Mouse (Mus musculus): Measurements from ENCODE around the gene Mdm1. TPM values are rescaled to one million over a fixed set of nuclear protein-coding genes. Genes with fewer than 3 reads are reported as not detected.

Gene Mdm1
- polyA plus RNA-seq, 1 experiment from 2014 or later: 32.7 TPM

DNA sequence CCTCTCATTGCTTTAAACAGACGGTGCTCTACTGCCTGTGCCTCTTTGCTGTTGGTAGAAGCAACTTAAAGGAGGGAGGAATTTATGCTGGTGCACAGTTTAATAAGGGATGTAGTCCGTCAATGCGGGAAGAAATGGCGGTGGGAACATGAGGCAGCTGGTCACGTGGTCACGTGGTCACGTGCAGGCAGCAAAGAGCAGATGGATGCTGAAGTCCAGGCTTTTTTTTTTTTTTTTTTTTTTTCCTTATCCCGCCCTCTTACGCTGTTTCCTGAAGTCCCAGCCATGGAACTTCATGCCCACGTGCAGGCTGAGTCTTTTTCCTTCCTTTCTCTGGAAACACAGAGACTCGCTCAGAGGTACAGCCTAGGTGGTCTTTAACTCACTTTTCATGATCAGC lies 3.1 kb upstream of the Mdm1 start:
- H3K9ac ChIP-seq (replicated peaks; ENCODE audit: low read depth, low read length): no peak overlapping the region
- no peaks in the 10 kb centered on the region for H3K9me3 ChIP-seq (ENCODE audit: control insufficient read depth, low read length)
- H3K27ac ChIP-seq (ENCODE audit: low read length): no peak overlapping the region
- 91% methylated on average over 11 of the region's 11 CpGs for WGBS
- H3K4me3 ChIP-seq (replicated peaks; ENCODE audit: low read length): no peak overlapping the region
- H3K4me1 ChIP-seq (replicated peaks; ENCODE audit: control insufficient read depth, insufficient read depth, low read length): peaks cover 4% of the 10 kb centered on the region
- no peaks in the 10 kb centered on the region for H3K36me3 ChIP-seq (ENCODE audit: control insufficient read depth, insufficient read depth)
- H3K27me3 ChIP-seq (replicated peaks; ENCODE audit: control insufficient read depth, insufficient read depth, low read length): no peaks in the 10 kb centered on the region
- no peak overlapping the region for H3K4me2 ChIP-seq (ENCODE audit: low read length)
- ATAC-seq: no peak

DNA sequence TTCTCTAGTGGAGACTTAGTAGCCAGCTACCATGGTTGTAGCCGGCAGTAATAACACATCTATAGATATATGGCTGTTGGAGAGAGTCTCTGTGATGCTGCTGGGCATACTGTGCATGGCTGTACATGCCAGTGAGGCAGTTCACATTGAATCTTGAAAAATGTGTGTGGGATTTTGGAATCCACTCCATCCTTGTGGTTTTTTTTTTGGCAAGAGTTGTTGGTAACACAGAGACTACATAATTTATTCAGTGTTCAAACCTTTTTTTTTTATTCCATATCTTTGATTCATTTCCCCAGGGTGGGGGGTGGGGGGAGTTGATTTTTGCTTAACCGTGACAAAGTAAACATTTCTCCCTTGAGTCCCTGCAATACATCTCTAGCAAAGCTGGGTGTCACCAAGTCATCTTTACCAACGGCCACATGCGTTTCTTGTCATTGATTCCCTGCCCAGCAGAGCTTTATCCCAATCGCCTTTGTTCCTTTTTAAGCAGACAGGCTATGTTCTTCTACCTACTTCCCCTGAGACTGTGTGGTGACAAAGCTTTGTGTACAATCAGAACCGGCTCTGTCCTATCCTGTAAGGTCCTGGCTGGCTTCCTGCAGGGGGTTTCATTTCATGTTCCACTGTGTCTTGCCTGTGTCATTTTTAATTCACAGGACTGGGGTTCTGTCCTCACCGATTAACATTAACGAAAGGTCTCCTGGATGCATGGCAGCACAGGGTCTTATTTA lies 1.6 kb upstream of the Mdm1 start:
- Histone ChIP-seq H3K9me3 (ENCODE audit: control insufficient read depth, low read length) (no peaks in the 10 kb centered on the region), H3K27ac (ENCODE audit: low read length) (no peak overlapping the region), H3K9ac (replicated peaks; ENCODE audit: low read depth, low read length) (no peak overlapping the region), H3K4me3 (replicated peaks; ENCODE audit: low read length) (no peak overlapping the region), H3K36me3 (ENCODE audit: control insufficient read depth, insufficient read depth) (no peaks in the 10 kb centered on the region), H3K4me1 (replicated peaks; ENCODE audit: control insufficient read depth, insufficient read depth, low read length) (peaks cover 4% of the 10 kb centered on the region), H3K27me3 (replicated peaks; ENCODE audit: control insufficient read depth, insufficient read depth, low read length) (no peaks in the 10 kb centered on the region), H3K4me2 (ENCODE audit: low read length) (no peak overlapping the region)
- no peak for ATAC-seq
- WGBS: 75% methylated on average over 8 of the region's 8 CpGs

DNA sequence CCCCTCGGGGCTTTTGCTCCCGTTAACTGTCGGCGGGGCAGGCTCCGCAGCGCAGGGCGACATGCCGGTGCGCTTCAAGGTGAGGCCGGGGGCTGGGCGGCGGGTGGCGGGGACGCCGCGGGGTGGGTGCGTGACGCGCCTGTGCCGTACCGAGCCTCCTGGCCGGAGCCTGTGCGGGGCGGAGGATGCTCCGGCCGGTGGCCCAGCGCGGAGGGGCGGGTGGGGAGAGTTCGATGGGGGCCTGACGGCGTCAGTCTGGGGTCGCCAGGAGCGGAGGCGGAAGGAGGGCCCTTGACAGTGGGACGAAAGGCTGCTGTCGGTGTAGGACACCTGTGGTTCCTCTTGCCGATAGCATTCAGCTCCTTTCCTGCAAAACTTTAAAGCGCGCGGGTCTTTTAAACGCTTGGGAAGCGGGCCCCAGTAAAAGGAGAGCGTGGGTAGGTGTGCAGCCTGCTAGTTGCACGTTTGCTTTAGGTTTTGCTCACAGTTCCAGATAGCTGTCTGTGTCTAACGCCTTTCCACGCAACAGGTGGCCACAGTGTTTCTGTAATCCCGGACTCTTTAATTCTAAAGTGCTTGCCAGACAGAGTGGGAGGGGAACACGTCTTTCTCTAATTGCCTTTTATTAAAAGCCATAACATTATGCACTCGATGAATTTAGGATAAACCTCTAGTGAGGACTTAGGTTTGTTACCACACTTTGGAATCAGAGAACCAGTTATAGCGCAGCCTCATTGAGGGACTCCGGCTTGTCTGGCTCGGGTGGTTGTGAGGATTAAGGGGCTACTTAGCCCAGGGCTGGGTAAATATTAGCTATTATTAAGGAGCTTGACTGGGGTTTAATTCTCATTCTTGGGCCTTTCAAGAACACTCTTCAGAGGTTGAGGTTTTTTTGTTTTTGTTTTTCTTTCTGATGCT lies 532 bp downstream of the Mdm1 start:
- H3K36me3 ChIP-seq (ENCODE audit: control insufficient read depth, insufficient read depth): no peaks in the 10 kb centered on the region
- H3K4me1 ChIP-seq (replicated peaks; ENCODE audit: control insufficient read depth, insufficient read depth, low read length): peaks cover 4% of the 10 kb centered on the region
- peak overlapping the region; percentile 70 for H3K9ac ChIP-seq (replicated peaks; ENCODE audit: low read depth, low read length)
- peak; percentile 69 for ATAC-seq
- no peaks in the 10 kb centered on the region for H3K27me3 ChIP-seq (replicated peaks; ENCODE audit: control insufficient read depth, insufficient read depth, low read length)
- H3K9me3 ChIP-seq (ENCODE audit: control insufficient read depth, low read length): no peaks in the 10 kb centered on the region
- peak overlapping the region; percentile 81 for H3K4me3 ChIP-seq (replicated peaks; ENCODE audit: low read length)
- peak overlapping the region; percentile 67 for H3K4me2 ChIP-seq (ENCODE audit: low read length)
- under 1% methylated on average over 52 of the region's 53 CpGs for WGBS
- H3K27ac ChIP-seq (ENCODE audit: low read length): 0 out of 2 replicates have a peak overlapping the region, but pooled peaks have one; percentile 26

DNA sequence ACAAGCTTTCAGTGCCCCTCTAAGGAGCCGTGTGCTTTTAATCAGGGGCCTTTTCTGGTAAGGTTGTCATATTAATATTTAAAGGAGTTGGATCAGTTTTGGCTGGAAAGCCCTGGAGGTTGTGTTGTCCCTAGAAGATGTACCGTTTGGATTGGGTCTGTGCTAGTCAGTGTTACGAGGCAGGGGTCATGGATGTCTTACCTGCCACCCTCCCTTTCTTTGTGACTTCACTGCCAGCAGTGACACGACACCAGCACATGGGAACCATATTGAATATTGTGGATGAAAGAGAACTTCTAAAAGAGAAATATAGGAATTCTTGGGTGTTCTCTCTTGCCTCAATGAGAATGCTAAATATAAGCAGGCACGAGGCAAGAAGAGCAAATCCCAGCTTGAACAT lies 7.8 kb downstream of the Mdm1 start:
- 80% methylated on average over 5 of the region's 5 CpGs for WGBS
- ATAC-seq: no peak
- H3K4me3 ChIP-seq (replicated peaks; ENCODE audit: low read length): no peak overlapping the region
- H3K9ac ChIP-seq (replicated peaks; ENCODE audit: low read depth, low read length): no peak overlapping the region
- H3K9me3 ChIP-seq (ENCODE audit: control insufficient read depth, low read length): no peaks in the 10 kb centered on the region
- no peaks in the 10 kb centered on the region for H3K4me1 ChIP-seq (replicated peaks; ENCODE audit: control insufficient read depth, insufficient read depth, low read length)
- H3K27ac ChIP-seq (ENCODE audit: low read length): no peak overlapping the region
- H3K27me3 ChIP-seq (replicated peaks; ENCODE audit: control insufficient read depth, insufficient read depth, low read length): no peaks in the 10 kb centered on the region
- H3K36me3 ChIP-seq (ENCODE audit: control insufficient read depth, insufficient read depth): no peaks in the 10 kb centered on the region
- no peak overlapping the region for H3K4me2 ChIP-seq (ENCODE audit: low read length)

DNA sequence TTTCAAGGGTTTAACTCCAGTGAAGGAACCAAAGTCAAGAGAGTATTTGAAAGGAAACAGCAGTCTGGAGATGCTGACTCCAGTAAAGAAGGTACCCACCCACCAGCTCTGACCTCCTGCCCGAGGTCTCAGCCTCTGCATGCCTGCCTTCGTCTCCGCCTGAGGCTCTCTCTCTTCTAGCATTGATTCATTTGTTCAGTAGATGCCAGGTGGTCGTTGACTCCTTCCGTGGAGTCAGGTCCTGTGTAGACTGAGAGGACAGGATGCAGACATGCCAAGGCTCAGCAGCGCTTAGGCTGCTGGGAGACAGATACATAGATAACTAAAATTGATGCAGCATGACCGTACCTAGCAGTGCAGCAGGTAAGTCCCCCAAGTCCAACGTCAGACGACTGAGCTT lies 9.3 kb downstream of the Mdm1 start:
- WGBS: 91% methylated on average over 9 of the region's 9 CpGs
- Histone ChIP-seq H3K4me1 (replicated peaks; ENCODE audit: control insufficient read depth, insufficient read depth, low read length) (no peaks in the 10 kb centered on the region), H3K36me3 (ENCODE audit: control insufficient read depth, insufficient read depth) (no peaks in the 10 kb centered on the region), H3K27ac (ENCODE audit: low read length) (no peak overlapping the region), H3K9ac (replicated peaks; ENCODE audit: low read depth, low read length) (no peak overlapping the region), H3K4me2 (ENCODE audit: low read length) (no peak overlapping the region), H3K9me3 (ENCODE audit: control insufficient read depth, low read length) (no peaks in the 10 kb centered on the region), H3K4me3 (replicated peaks; ENCODE audit: low read length) (no peak overlapping the region), H3K27me3 (replicated peaks; ENCODE audit: control insufficient read depth, insufficient read depth, low read length) (no peaks in the 10 kb centered on the region)
- ATAC-seq: no peak

DNA sequence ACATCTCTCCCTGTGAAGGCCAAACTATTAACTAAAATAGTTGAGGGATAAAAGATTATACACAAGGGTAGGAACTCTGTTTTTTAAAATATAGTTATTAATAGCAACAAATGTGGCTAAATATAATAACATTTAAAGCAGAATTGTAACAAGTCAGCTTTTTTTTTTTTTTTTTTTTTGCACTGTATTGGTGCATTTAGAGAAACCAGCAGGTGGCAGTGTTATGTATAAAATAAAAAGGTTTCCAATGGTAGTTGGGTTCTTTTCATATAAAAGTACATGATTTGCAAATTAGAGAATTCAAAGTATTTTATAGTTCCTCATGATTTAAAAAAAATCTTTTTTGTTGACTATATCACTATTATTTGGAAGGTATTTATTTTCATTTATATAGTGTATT lies 14.3 kb downstream of the Mdm1 start:
- ATAC-seq: no peak
- peaks cover 17% of the 10 kb centered on the region for H3K36me3 ChIP-seq (ENCODE audit: control insufficient read depth, insufficient read depth)
- H3K9me3 ChIP-seq (ENCODE audit: control insufficient read depth, low read length): no peaks in the 10 kb centered on the region
- H3K9ac ChIP-seq (replicated peaks; ENCODE audit: low read depth, low read length): no peak overlapping the region
- no peaks in the 10 kb centered on the region for H3K27me3 ChIP-seq (replicated peaks; ENCODE audit: control insufficient read depth, insufficient read depth, low read length)
- H3K27ac ChIP-seq (ENCODE audit: low read length): no peak overlapping the region
- no peaks in the 10 kb centered on the region for H3K4me1 ChIP-seq (replicated peaks; ENCODE audit: control insufficient read depth, insufficient read depth, low read length)
- no peak overlapping the region for H3K4me3 ChIP-seq (replicated peaks; ENCODE audit: low read length)
- H3K4me2 ChIP-seq (ENCODE audit: low read length): no peak overlapping the region

DNA sequence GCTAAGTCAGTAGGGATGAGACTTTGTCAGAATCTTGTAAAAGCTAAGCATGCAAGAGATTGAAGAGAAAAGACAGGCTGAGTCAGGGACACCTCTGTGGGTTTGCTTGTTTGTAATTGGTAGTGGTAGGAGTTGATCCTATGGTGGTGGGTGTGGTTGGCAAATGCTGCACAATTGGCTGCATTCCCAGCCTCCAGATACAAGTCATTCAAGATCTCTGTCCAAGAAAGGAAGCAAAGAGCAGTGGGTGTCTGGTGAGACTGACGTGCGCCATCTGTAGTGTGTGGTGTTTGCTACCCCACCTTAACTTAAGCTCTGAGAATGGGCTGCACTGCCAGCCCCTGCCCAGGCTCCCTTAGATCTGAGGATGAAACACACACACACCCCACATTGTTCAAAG lies 19.5 kb downstream of the Mdm1 start:
- Histone ChIP-seq H3K36me3 (ENCODE audit: control insufficient read depth, insufficient read depth) (peaks cover 27% of the 10 kb centered on the region), H3K4me2 (ENCODE audit: low read length) (no peak overlapping the region), H3K9me3 (ENCODE audit: control insufficient read depth, low read length) (no peaks in the 10 kb centered on the region), H3K27me3 (replicated peaks; ENCODE audit: control insufficient read depth, insufficient read depth, low read length) (no peaks in the 10 kb centered on the region), H3K27ac (ENCODE audit: low read length) (no peak overlapping the region), H3K4me3 (replicated peaks; ENCODE audit: low read length) (no peak overlapping the region), H3K9ac (replicated peaks; ENCODE audit: low read depth, low read length) (no peak overlapping the region), H3K4me1 (replicated peaks; ENCODE audit: control insufficient read depth, insufficient read depth, low read length) (no peaks in the 10 kb centered on the region)
- no peak for ATAC-seq
- 67% methylated on average over 2 of the region's 2 CpGs for WGBS

DNA sequence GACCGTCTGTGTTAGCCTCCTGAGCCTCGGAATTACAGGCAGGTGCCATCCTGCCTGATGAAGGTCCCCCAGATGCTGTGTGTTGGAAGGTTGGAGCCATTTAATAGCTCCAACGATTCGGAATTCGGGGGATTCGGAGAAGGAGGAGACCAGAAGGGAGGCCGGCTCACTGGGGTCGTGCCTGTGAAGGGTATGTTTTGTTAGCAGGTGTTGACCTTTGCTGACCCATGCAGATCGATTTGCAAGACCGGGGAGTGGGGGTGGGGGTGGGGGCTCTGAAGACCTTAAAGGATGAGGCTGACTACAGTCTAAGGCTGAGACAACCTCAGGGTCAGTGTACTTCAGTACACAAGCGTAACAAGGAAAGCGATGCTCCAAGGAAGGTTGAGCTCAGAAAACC lies 27.6 kb downstream of the Mdm1 start:
- no peaks in the 10 kb centered on the region for H3K9me3 ChIP-seq (ENCODE audit: control insufficient read depth, low read length)
- no peak overlapping the region for H3K4me2 ChIP-seq (ENCODE audit: low read length)
- no peak overlapping the region for H3K9ac ChIP-seq (replicated peaks; ENCODE audit: low read depth, low read length)
- H3K27me3 ChIP-seq (replicated peaks; ENCODE audit: control insufficient read depth, insufficient read depth, low read length): no peaks in the 10 kb centered on the region
- no peak overlapping the region for H3K27ac ChIP-seq (ENCODE audit: low read length)
- H3K4me3 ChIP-seq (replicated peaks; ENCODE audit: low read length): no peak overlapping the region
- no peak for ATAC-seq
- WGBS: 78% methylated on average over 12 of the region's 12 CpGs
- no peaks in the 10 kb centered on the region for H3K36me3 ChIP-seq (ENCODE audit: control insufficient read depth, insufficient read depth)
- no peaks in the 10 kb centered on the region for H3K4me1 ChIP-seq (replicated peaks; ENCODE audit: control insufficient read depth, insufficient read depth, low read length)

DNA sequence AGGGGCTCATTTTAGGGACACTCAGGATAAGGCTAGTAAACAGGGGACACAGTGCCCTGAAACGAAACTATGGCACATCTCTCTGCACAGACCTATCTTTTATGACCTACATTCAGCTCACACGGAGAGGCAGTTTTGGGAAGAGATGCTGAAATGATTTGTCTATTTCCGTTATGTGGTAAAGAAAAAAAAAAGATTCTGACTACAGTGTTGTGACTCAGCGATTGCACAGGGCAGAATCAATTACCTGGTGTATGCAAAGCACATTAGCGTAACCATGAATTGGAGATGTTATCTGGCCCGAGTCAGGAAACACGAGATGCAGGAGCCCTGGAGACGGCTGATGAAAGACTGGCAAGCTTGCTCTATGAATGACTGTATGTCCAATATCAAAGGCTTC lies 30.8 kb downstream of the Mdm1 start:
- no peak for ATAC-seq

More for the DNA sequence above, 30.8 kb downstream of the Mdm1 start:
- no peak overlapping the region for H3K4me2 ChIP-seq (ENCODE audit: low read length)
- 83% methylated on average over 8 of the region's 8 CpGs for WGBS
- H3K36me3 ChIP-seq (ENCODE audit: control insufficient read depth, insufficient read depth): no peaks in the 10 kb centered on the region
- no peaks in the 10 kb centered on the region for H3K27me3 ChIP-seq (replicated peaks; ENCODE audit: control insufficient read depth, insufficient read depth, low read length)
- H3K4me1 ChIP-seq (replicated peaks; ENCODE audit: control insufficient read depth, insufficient read depth, low read length): no peaks in the 10 kb centered on the region
- no peak overlapping the region for H3K9ac ChIP-seq (replicated peaks; ENCODE audit: low read depth, low read length)
- H3K27ac ChIP-seq (ENCODE audit: low read length): no peak overlapping the region
- no peaks in the 10 kb centered on the region for H3K9me3 ChIP-seq (ENCODE audit: control insufficient read depth, low read length)
- no peak overlapping the region for H3K4me3 ChIP-seq (replicated peaks; ENCODE audit: low read length)
